ENCODE assay signal across 18 mouse cellular contexts in the genomic region with DNA sequence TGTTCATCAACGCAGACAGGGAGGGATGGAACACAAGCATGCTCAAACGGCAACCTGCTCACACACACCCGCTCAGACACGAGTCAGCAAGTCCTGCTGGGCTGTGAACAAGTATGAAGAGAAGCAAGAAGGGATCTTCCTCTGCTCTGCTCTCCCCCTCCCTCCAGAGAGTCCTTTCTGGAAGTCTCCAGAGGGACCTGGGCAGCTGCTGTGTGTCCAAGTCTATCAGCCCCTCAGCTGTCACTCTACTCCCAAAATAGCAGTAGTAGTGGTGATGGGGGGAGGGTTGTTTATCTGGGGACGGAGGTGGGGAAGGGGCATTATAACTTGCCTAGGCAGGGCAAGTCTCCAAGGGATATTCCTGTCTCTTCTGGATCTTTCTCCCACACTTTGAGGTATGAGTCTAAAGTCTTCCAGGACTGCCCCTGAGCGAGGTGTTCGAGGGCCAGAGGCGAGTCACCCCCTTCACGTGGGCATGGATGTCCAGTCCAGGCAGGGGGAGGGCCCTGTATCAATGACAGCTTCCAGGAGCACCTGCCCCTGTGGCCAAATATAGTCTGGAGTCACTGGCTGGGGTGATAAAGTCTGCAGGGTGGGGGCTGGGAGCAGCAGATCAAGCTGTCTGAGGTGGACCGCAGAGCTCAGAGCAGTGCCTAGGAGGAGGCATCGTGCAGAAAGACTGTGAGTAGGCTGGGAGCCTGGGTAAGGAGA. TPM values are rescaled to one million over a fixed set of nuclear protein-coding genes. Genes with fewer than 3 reads are reported as not detected.
DNase-seq lines count a peak whose midpoint lies in the region; ATAC-seq and TF ChIP-seq lines count a peak whose summit lies in the region.
"Had no signal": no experiment of that assay in that cellular context is flagged by ENCODE, and none has a peak within 500 bp of the region (broad histone marks: within the 10 kb centered on the region; RNA-seq: fewer than 3 reads in every experiment).

No protein-coding gene starts in this region.

- ATAC-seq in limb, embryonic 14.5 days (ENCODE audit: low FRiP score, low read depth) = peak; percentile 42
- peak; percentile 89 for ATAC-seq in heart, embryonic 15.5 days (replicated peaks; ENCODE audit: insufficient number of reproducible peaks, insufficient read depth, low FRiP score, low read depth)
- ATAC-seq: forebrain, embryonic 13.5 days; intestine, postnatal 0 days had no signal

- intact Hi-C loops in left cerebral cortex, postnatal 10 days (cut with DNase I) = loop anchor here (10.0 kb wide), 1 partner anchor 354 kb away; no protein-coding TSS in a partner anchor

- peaks cover 11% of the 10 kb centered on the region for H3K79me2 ChIP-seq in myocyte (ENCODE audit: control insufficient read depth, insufficient read depth)

- H3ac ChIP-seq in myocyte (ENCODE audit: control insufficient read depth, insufficient read length) = no peak overlapping the region

- no peak overlapping the region for H3K9ac ChIP-seq in limb, embryonic 14.5 days (ENCODE audit: low read depth, low read length, severe bottlenecking)
- H3K9ac ChIP-seq in heart, embryonic 15.5 days = peak overlapping the region; percentile 62
- H3K9ac ChIP-seq: forebrain, embryonic 13.5 days; hindbrain, embryonic 14.5 days; liver, embryonic 14.5 days had no signal

- H3K9me3 ChIP-seq in limb, embryonic 14.5 days (ENCODE audit: control insufficient read depth, low read length) = no peaks in the 10 kb centered on the region
- H3K9me3 ChIP-seq in limb, embryonic 10.5 days (replicated peaks) = no peaks in the 10 kb centered on the region
- no peaks in the 10 kb centered on the region for H3K9me3 ChIP-seq in heart, embryonic 15.5 days (replicated peaks)
- H3K9me3 ChIP-seq: forebrain, embryonic 13.5 days had no signal

- peaks cover 2% of the 10 kb centered on the region for H3K36me3 ChIP-seq in limb, embryonic 14.5 days (ENCODE audit: control insufficient read depth, insufficient read depth, low read length)
- peaks cover 12% of the 10 kb centered on the region for H3K36me3 ChIP-seq in limb, embryonic 10.5 days
- H3K36me3 ChIP-seq in heart, embryonic 15.5 days = peaks cover 5% of the 10 kb centered on the region; the same call in 1 of the 2 replicates
- H3K36me3 ChIP-seq in myocyte (ENCODE audit: control insufficient read depth, insufficient read depth) = no peaks in the 10 kb centered on the region

- no peak for TF ChIP-seq POLR2A in limb, embryonic 14.5 days (IDR thresholded peaks at IDR 0.05; ENCODE audit: borderline replicate concordance, extremely low read depth, insufficient read depth, insufficient read length)
- peak; percentile 80 for TF ChIP-seq POLR2A in myocyte (IDR thresholded peaks at IDR 0.05; ENCODE audit: insufficient read length, low read depth)

- no peak overlapping the region for H3K4me2 ChIP-seq in limb, embryonic 14.5 days (replicated peaks; ENCODE audit: low read depth, low read length, severe bottlenecking)
- H3K4me2 ChIP-seq in heart, embryonic 15.5 days = peak overlapping the region; percentile 66
- H3K4me2 ChIP-seq in myocyte (ENCODE audit: low read depth) = peak overlapping the region; percentile 69
- H3K4me2 ChIP-seq: forebrain, embryonic 13.5 days; hindbrain, embryonic 14.5 days had no signal

- peaks cover 6% of the 10 kb centered on the region for H3K4me1 ChIP-seq in limb, embryonic 14.5 days (ENCODE audit: control insufficient read depth, insufficient read depth, low read length)
- H3K4me1 ChIP-seq in limb, embryonic 10.5 days = peaks cover 16% of the 10 kb centered on the region
- peaks cover 57% of the 10 kb centered on the region for H3K4me1 ChIP-seq in heart, embryonic 15.5 days (replicated peaks)

- 78% methylated on average over 11 of the region's 11 CpGs for WGBS in limb, embryonic 14.5 days
- 84% methylated on average over 11 of the region's 11 CpGs for WGBS in limb, embryonic 10.5 days
- WGBS in heart, embryonic 15.5 days = 29% methylated on average over 11 of the region's 11 CpGs

- DNase-seq in limb, embryonic 14.5 days (ENCODE audit: low spot score) = peak; percentile 28
- no peak for DNase-seq in limb, embryonic 10.5 days (ENCODE audit: low spot score)
- DNase-seq in heart, adult 18-20 months = peak; percentile 81 to 88
- DNase-seq in left cerebral cortex, postnatal 10 days (ENCODE audit: extremely low spot score in 1 of 2, low spot score in 2 of 2) = no peak
- DNase-seq in right cerebral cortex, postnatal 10 days (ENCODE audit: low spot score in 2 of 2) = no peak
- DNase-seq in kidney, postnatal 25 days = no peak
- DNase-seq: kidney, postnatal 36 days; midbrain, embryonic 14.5 days; right cerebral cortex, postnatal 25 days had no signal

- no peaks in the 10 kb centered on the region; the same call in 1 of the 2 replicates for H3K27me3 ChIP-seq in limb, embryonic 14.5 days (ENCODE audit: control insufficient read depth, insufficient read depth, low read length)
- H3K27me3 ChIP-seq in limb, embryonic 10.5 days (ENCODE audit: low read depth, poor library complexity, severe bottlenecking) = peaks cover 32% of the 10 kb centered on the region; the same call in 1 of the 2 replicates
- H3K27me3 ChIP-seq in heart, embryonic 15.5 days = no peaks in the 10 kb centered on the region
- no peaks in the 10 kb centered on the region for H3K27me3 ChIP-seq in myocyte (ENCODE audit: control insufficient read depth, insufficient read depth, insufficient read length)

- H3K27ac ChIP-seq in limb, embryonic 14.5 days (replicated peaks; ENCODE audit: low read depth, low read length) = no peak overlapping the region
- H3K27ac ChIP-seq in limb, embryonic 10.5 days = no peak overlapping the region
- H3K27ac ChIP-seq in heart, embryonic 15.5 days = peak overlapping the region; percentile 92
- H3K27ac ChIP-seq: forebrain, embryonic 13.5 days; hindbrain, embryonic 14.5 days; liver, embryonic 14.5 days had no signal

- no peak overlapping the region; the same call in 1 of the 2 replicates for H3K4me3 ChIP-seq in limb, embryonic 14.5 days (replicated peaks; ENCODE audit: low read length)
- no peak overlapping the region for H3K4me3 ChIP-seq in limb, embryonic 10.5 days
- H3K4me3 ChIP-seq in heart, embryonic 15.5 days = peak overlapping the region; percentile 55
- peak overlapping the region; percentile 31 for H3K4me3 ChIP-seq in myocyte
- H3K4me3 ChIP-seq: forebrain, embryonic 13.5 days had no signal

TF ChIP-seq in myocyte, 11 proteins besides CTCF, POLR2A, EP300 and RAD21 (continues in another document):
- TF ChIP-seq SRF (IDR thresholded peaks at IDR 0.05; ENCODE audit: control insufficient read depth, insufficient read length, low read depth) = peak; percentile 95
- TF ChIP-seq MYOG (IDR thresholded peaks at IDR 0.05; ENCODE audit: control insufficient read depth in 1 of 3, insufficient read depth in 1 of 3, insufficient read length in 2 of 3, low read depth in 2 of 3) = peak; percentile 77 to 92 (median 85)
- no peak for TF ChIP-seq TCF3 (IDR thresholded peaks at IDR 0.05; ENCODE audit: insufficient read length, low read depth)
- TF ChIP-seq E2F4 (IDR thresholded peaks at IDR 0.05; ENCODE audit: insufficient read depth) = no peak
- TF ChIP-seq POLR2AphosphoS2 (IDR thresholded peaks at IDR 0.05; ENCODE audit: insufficient read length, low read depth) = peak; percentile 68
- peak; percentile 66 to 88 (median 87) for TF ChIP-seq MYOD1 (IDR thresholded peaks at IDR 0.05; ENCODE audit: control insufficient read depth in 1 of 3, insufficient read length in 2 of 3, low read depth in 2 of 3)

RNA-seq across cellular contexts. Expression of a gene that starts 0.5 kb away (rescaled TPM):
- 17.8 and 17.9 TPM in 2 replicates for polyA plus RNA-seq in limb, embryonic 14.5 days (2012; rRNA removed)
- polyA plus RNA-seq in limb, embryonic 14.5 days (2014; fragmentation: Nextera tagmentation; extraction: Ambion mirVana) = 16.9 and 24.7 TPM in 2 replicates
- 0.73 and 1.4 TPM in 2 replicates for polyA plus RNA-seq in limb, embryonic 10.5 days (2016; fragmentation: Nextera tagmentation; extraction: Ambion mirVana)
- 100 to 1,000 TPM; 185 to 201 TPM for total RNA-seq in heart, adult 18-20 months (2021)
- polyA plus RNA-seq in heart, embryonic 15.5 days (2015; fragmentation: Nextera tagmentation; extraction: Ambion mirVana) = 169 and 170 TPM in 2 replicates
- polyA plus RNA-seq in myocyte (2012; fragmentation: generic; extraction: Trizol) = 99.6 TPM
- 1 to 10 TPM; 3.3 to 5.1 TPM for total RNA-seq in left cerebral cortex, postnatal 10 days (2021)

RNA-seq across cellular contexts. Expression of a gene that starts 2.6 kb away (rescaled TPM):
- polyA plus RNA-seq in limb, embryonic 14.5 days (2012; rRNA removed) = 81.6 and 98.3 TPM in 2 replicates
- 30.0 and 35.0 TPM in 2 replicates for polyA plus RNA-seq in limb, embryonic 14.5 days (2014; fragmentation: Nextera tagmentation; extraction: Ambion mirVana)
- polyA plus RNA-seq in limb, embryonic 10.5 days (2016; fragmentation: Nextera tagmentation; extraction: Ambion mirVana) = 54.6 and 55.3 TPM in 2 replicates
- total RNA-seq in heart, adult 18-20 months (2021) = 10 to 100 TPM; 11.7 to 12.4 TPM
- 17.7 and 25.9 TPM in 2 replicates for polyA plus RNA-seq in heart, embryonic 15.5 days (2015; fragmentation: Nextera tagmentation; extraction: Ambion mirVana)
- polyA plus RNA-seq in myocyte (2012; fragmentation: generic; extraction: Trizol) = 33.7 TPM
- total RNA-seq in left cerebral cortex, postnatal 10 days (2021) = 10 to 100 TPM; 37.1 to 41.2 TPM

RNA-seq across cellular contexts. Expression of a gene that starts 18.9 kb away (rescaled TPM):
- 0.10 and 0.14 TPM in 2 replicates for polyA plus RNA-seq in limb, embryonic 14.5 days (2012; rRNA removed)
- 0.11 and 0.25 TPM in 2 replicates for polyA plus RNA-seq in limb, embryonic 14.5 days (2014; fragmentation: Nextera tagmentation; extraction: Ambion mirVana)
- polyA plus RNA-seq in limb, embryonic 10.5 days (2016; fragmentation: Nextera tagmentation; extraction: Ambion mirVana) = 0.18 and 0.35 TPM in 2 replicates
- total RNA-seq in heart, adult 18-20 months (2021) = not detected
- 0.08 and 0.14 TPM in 2 replicates for polyA plus RNA-seq in heart, embryonic 15.5 days (2015; fragmentation: Nextera tagmentation; extraction: Ambion mirVana)
- 0.04 TPM for polyA plus RNA-seq in myocyte (2012; fragmentation: generic; extraction: Trizol)
- not detected for total RNA-seq in left cerebral cortex, postnatal 10 days (2021)
- total RNA-seq: layer of hippocampus, postnatal 10 days; left cerebral cortex, postnatal 25 days had no signal
- polyA plus RNA-seq: cortical plate, adult 2 months had no signal

RNA-seq across cellular contexts. Expression of a gene that starts 20.4 kb away (rescaled TPM):
- polyA plus RNA-seq in limb, embryonic 14.5 days (2012; rRNA removed) = 10.5 and 11.5 TPM in 2 replicates
- polyA plus RNA-seq in limb, embryonic 14.5 days (2014; fragmentation: Nextera tagmentation; extraction: Ambion mirVana) = 12.9 and 15.1 TPM in 2 replicates
- polyA plus RNA-seq in limb, embryonic 10.5 days (2016; fragmentation: Nextera tagmentation; extraction: Ambion mirVana) = 12.8 and 13.7 TPM in 2 replicates
- total RNA-seq in heart, adult 18-20 months (2021) = 10 to 100 TPM; 10.5 to 12.0 TPM
- 11.9 and 14.1 TPM in 2 replicates for polyA plus RNA-seq in heart, embryonic 15.5 days (2015; fragmentation: Nextera tagmentation; extraction: Ambion mirVana)
- 9.1 TPM for polyA plus RNA-seq in myocyte (2012; fragmentation: generic; extraction: Trizol)
- total RNA-seq in left cerebral cortex, postnatal 10 days (2021) = 10 to 100 TPM; 11.1 to 11.3 TPM

RNA-seq across cellular contexts. Expression of a gene that starts 39.8 kb away (rescaled TPM):
- polyA plus RNA-seq in limb, embryonic 14.5 days (2012; rRNA removed) = 8.3 and 11.0 TPM in 2 replicates
- polyA plus RNA-seq in limb, embryonic 14.5 days (2014; fragmentation: Nextera tagmentation; extraction: Ambion mirVana) = 11.3 and 11.5 TPM in 2 replicates
- 8.6 and 10.6 TPM in 2 replicates for polyA plus RNA-seq in limb, embryonic 10.5 days (2016; fragmentation: Nextera tagmentation; extraction: Ambion mirVana)
- 1 to 10 TPM; 3.5 to 3.6 TPM for total RNA-seq in heart, adult 18-20 months (2021)
- 3.8 and 6.5 TPM in 2 replicates for polyA plus RNA-seq in heart, embryonic 15.5 days (2015; fragmentation: Nextera tagmentation; extraction: Ambion mirVana)
- 1.8 TPM for polyA plus RNA-seq in myocyte (2012; fragmentation: generic; extraction: Trizol)
- 1 to 10 TPM; 3.5 to 4.1 TPM for total RNA-seq in left cerebral cortex, postnatal 10 days (2021)

Comparison
In these comparisons a context has a peak if more than half of its experiments do, and no peak if none do; other contexts are left out.
1. DNase-seq: peak in limb, embryonic 14.5 days (single experiment) and heart, adult 18-20 months (2 of 2); none in limb, embryonic 10.5 days (single experiment), left cerebral cortex, postnatal 10 days (0 of 2), right cerebral cortex, postnatal 10 days (0 of 2) and kidney, postnatal 25 days (0 of 2).
2. H3K4me3 ChIP-seq: peak in heart, embryonic 15.5 days (single experiment) and myocyte (single experiment); none in limb, embryonic 14.5 days (single experiment) and limb, embryonic 10.5 days (single experiment).